Mouse (Mus musculus) heart, adult 2 months (tissue): Measurements from ENCODE around the gene Slf2.

Experiments used
- CTCF ChIP-seq: fragments of 200-600 bp; IDR thresholded peaks from 2 replicates; pipeline ENCODE4 v1.8.1; 2022; ENCODE audit warnings: antibody characterized with exemption, mild to moderate bottlenecking, moderate library complexity
- POLR2A ChIP-seq: fragments of 200-500 bp; IDR thresholded peaks from 2 replicates; pipeline ENCODE4 v1.6.1; 2011; ENCODE audit warnings: mild to moderate bottlenecking, low read depth, low read length, control low read depth; ENCODE audit not compliant: insufficient read depth

DNA sequence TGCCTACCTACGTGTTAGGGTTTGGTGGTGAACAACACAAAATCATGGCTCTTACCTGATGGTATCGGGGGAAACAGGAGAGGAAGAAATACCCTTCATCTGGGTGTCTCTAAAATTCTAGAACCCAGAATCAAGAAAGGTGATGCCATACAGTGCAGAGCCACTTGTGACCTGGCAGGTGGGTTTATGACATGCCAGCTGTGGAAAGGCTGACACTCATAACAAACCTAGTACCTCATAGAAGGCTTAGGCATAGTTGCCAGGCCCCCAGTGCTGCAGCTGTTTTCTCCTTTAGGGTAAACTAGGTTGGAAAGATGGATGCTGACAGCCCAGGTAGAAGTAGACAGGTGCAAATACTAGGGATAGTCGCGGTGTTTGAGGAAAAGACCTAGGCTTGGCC is 53.5 kb downstream of the Slf2 start:
- TF ChIP-seq CTCF (no peak), POLR2A (no peak)
